In genomic region chr11:113397394-113397793, GRCm38 (mm10) we compare ENCODE assay signal across 23 mouse cellular contexts.
A peak's percentile ranks its signal among the peaks of the same experiment; 100 is the strongest.
DNase-seq lines count a peak whose midpoint lies in the region; ATAC-seq and TF ChIP-seq lines count a peak whose summit lies in the region.
"Had no signal": no experiment of that assay in that cellular context is flagged by ENCODE, and none has a peak within 500 bp of the region (broad histone marks: within the 10 kb centered on the region; RNA-seq: fewer than 3 reads in every experiment).

No protein-coding gene starts in this region.

- H3K9me3 ChIP-seq in liver, embryonic 14.5 days (ENCODE audit: control insufficient read depth, low read length): peaks cover 3% of the 10 kb centered on the region; the same call in 1 of the 2 replicates
- peaks cover 32% of the 10 kb centered on the region for H3K9me3 ChIP-seq in liver, embryonic 12.5 days (replicated peaks)
- no peaks in the 10 kb centered on the region for H3K9me3 ChIP-seq in E14TG2a.4 (ENCODE audit: low read length)
- H3K9me3 ChIP-seq: hindbrain, embryonic 15.5 days; stomach, embryonic 15.5 days had no signal

- no peak overlapping the region for H3K4me3 ChIP-seq in gastrocnemius, adult 2 months
- H3K4me3 ChIP-seq in liver, embryonic 14.5 days (ENCODE audit: insufficient read depth in 1 of 2, low read depth in 2 of 2, low read length in 2 of 2): no peak overlapping the region
- no peak overlapping the region for H3K4me3 ChIP-seq in liver, embryonic 12.5 days
- H3K4me3 ChIP-seq in E14TG2a.4 (replicated peaks; ENCODE audit: low read length): no peak overlapping the region
- no peak overlapping the region for H3K4me3 ChIP-seq in bone marrow, adult 2 months (replicated peaks; ENCODE audit: control insufficient read depth, low read depth, low read length)
- H3K4me3 ChIP-seq: embryonic facial prominence, embryonic 13.5 days; hindbrain, embryonic 15.5 days; stomach, embryonic 15.5 days had no signal

- no peak overlapping the region for H3K27ac ChIP-seq in gastrocnemius, adult 2 months
- H3K27ac ChIP-seq in liver, embryonic 14.5 days: no peak overlapping the region
- H3K27ac ChIP-seq in liver, embryonic 12.5 days: no peak overlapping the region
- no peak overlapping the region for H3K27ac ChIP-seq in bone marrow, adult 2 months (ENCODE audit: control insufficient read depth, insufficient read depth, low read depth, low read length, poor library complexity)
- H3K27ac ChIP-seq: embryonic facial prominence, embryonic 13.5 days; hindbrain, embryonic 15.5 days; stomach, embryonic 15.5 days had no signal

- no peak overlapping the region for H3K4me2 ChIP-seq in liver, embryonic 14.5 days (ENCODE audit: low read depth)
- H3K4me2 ChIP-seq in liver, embryonic 12.5 days: no peak overlapping the region
- H3K4me2 ChIP-seq: embryonic facial prominence, embryonic 13.5 days; hindbrain, embryonic 15.5 days; liver, embryonic 11.5 days; stomach, embryonic 15.5 days had no signal

- no peak for ATAC-seq in liver, embryonic 14.5 days (ENCODE audit: insufficient read depth)
- no peak for ATAC-seq in liver, embryonic 12.5 days
- no peak for ATAC-seq in frontal cortex, adult (ENCODE audit: low TSS enrichment)
- ATAC-seq: CD4-positive, CD25-positive, alpha-beta regulatory T cell, adult 4 months; forebrain, embryonic 16.5 days; midbrain, embryonic 16.5 days had no signal

- H3K36me3 ChIP-seq in liver, embryonic 14.5 days (replicated peaks; ENCODE audit: control insufficient read depth, insufficient read depth, low read depth): no peaks in the 10 kb centered on the region
- H3K36me3 ChIP-seq in liver, embryonic 12.5 days: peaks cover 4% of the 10 kb centered on the region; the same call in 1 of the 2 replicates
- no peaks in the 10 kb centered on the region for H3K36me3 ChIP-seq in E14TG2a.4 (ENCODE audit: insufficient read depth, low read length)
- H3K36me3 ChIP-seq: hindbrain, embryonic 15.5 days; stomach, embryonic 15.5 days had no signal

- no peaks in the 10 kb centered on the region for H3K4me1 ChIP-seq in liver, embryonic 14.5 days (replicated peaks; ENCODE audit: control insufficient read depth in 2 of 2, insufficient read depth in 2 of 2, low read length in 1 of 2)
- H3K4me1 ChIP-seq in liver, embryonic 12.5 days: no peaks in the 10 kb centered on the region
- peaks cover 40% of the 10 kb centered on the region for H3K4me1 ChIP-seq in E14TG2a.4 (replicated peaks; ENCODE audit: low read depth, low read length)
- H3K4me1 ChIP-seq in bone marrow, adult 2 months (ENCODE audit: control insufficient read depth, insufficient read depth, low read length): no peaks in the 10 kb centered on the region
- H3K4me1 ChIP-seq: stomach, embryonic 15.5 days had no signal

- DNase-seq in gastrocnemius, adult 2 months: no peak
- DNase-seq in gastrocnemius, adult 8-10 months (ENCODE audit: low spot score in 2 of 2): no peak
- DNase-seq in liver, embryonic 14.5 days (ENCODE audit: low read depth in 3 of 3, low spot score in 3 of 3): no peak
- DNase-seq: adrenal gland, adult 2 months; cerebellum, adult 9-11 months; heart, postnatal 36 days; kidney, adult 11 months; kidney, postnatal 10 days; left cerebral cortex, postnatal 4 days; lung, postnatal 10 days; right cerebral cortex, postnatal 25 days; thymus, postnatal 25 days had no signal

- TF ChIP-seq POLR2A in bone marrow, adult 2 months (IDR thresholded peaks at IDR 0.05; ENCODE audit: borderline replicate concordance, control insufficient read depth, low read depth, low read length): no peak

- peak; percentile 32 for TF ChIP-seq CTCF in gastrocnemius, adult 2 months (IDR thresholded peaks at IDR 0.05)
- TF ChIP-seq CTCF in liver, embryonic 14.5 days (IDR thresholded peaks at IDR 0.05; ENCODE audit: low read depth): peak; percentile 60
- TF ChIP-seq CTCF in E14TG2a.4 (conservative IDR thresholded peaks at IDR 0.05; ENCODE audit: low read length): peak; percentile 86
- TF ChIP-seq CTCF in bone marrow, adult 2 months (IDR thresholded peaks at IDR 0.05; ENCODE audit: control insufficient read depth, insufficient read depth, low read length): peak; percentile 29; the same call in 1 of the 2 replicates

- H3K27me3 ChIP-seq in liver, embryonic 14.5 days (ENCODE audit: control insufficient read depth, insufficient read depth, low read length): no peaks in the 10 kb centered on the region
- H3K27me3 ChIP-seq in liver, embryonic 12.5 days (replicated peaks): no peaks in the 10 kb centered on the region
- H3K27me3 ChIP-seq in E14TG2a.4 (ENCODE audit: insufficient read depth, low read length): peaks cover 8% of the 10 kb centered on the region; the same call in 1 of the 2 replicates
- H3K27me3 ChIP-seq: embryonic facial prominence, embryonic 13.5 days; hindbrain, embryonic 15.5 days; stomach, embryonic 15.5 days had no signal

- TF ChIP-seq EP300 in liver, embryonic 14.5 days (IDR thresholded peaks at IDR 0.05; ENCODE audit: low read depth): no peak

- intact Hi-C loops in gastrocnemius, adult 2 months (cut with DNase I): no loop called here

- no peak overlapping the region for H3K9ac ChIP-seq in liver, embryonic 14.5 days (replicated peaks)
- H3K9ac ChIP-seq in liver, embryonic 12.5 days: no peak overlapping the region
- H3K9ac ChIP-seq: embryonic facial prominence, embryonic 13.5 days; hindbrain, embryonic 15.5 days; stomach, embryonic 15.5 days had no signal

- WGBS in liver, embryonic 14.5 days (ENCODE audit: insufficient replicate concordance): 43% methylated on average over 1 of the region's 1 CpGs
- WGBS in liver, embryonic 12.5 days (ENCODE audit: insufficient replicate concordance): 48% methylated on average over 1 of the region's 1 CpGs
- WGBS in bone marrow, adult 2 months: 82% methylated on average over 1 of the region's 1 CpGs

Comparison
In these comparisons a context has a peak if more than half of its experiments do, and no peak if none do; other contexts are left out.
1. CTCF ChIP-seq: peak in every context shown above with its lines; median percentile 86 in E14TG2a.4; 60 in liver, embryonic 14.5 days; 32 in gastrocnemius, adult 2 months; 29 in bone marrow, adult 2 months.